In genomic region chr15:84295225-84295624, GRCm38 (mm10) we compare ENCODE assay signal across 28 mouse cellular contexts. TPM values are rescaled to one million over a fixed set of nuclear protein-coding genes. Genes with fewer than 3 reads are reported as not detected.
DNase-seq lines count a peak whose midpoint lies in the region; ATAC-seq and TF ChIP-seq lines count a peak whose summit lies in the region.
"Had no signal": no experiment of that assay in that cellular context is flagged by ENCODE, and none has a peak within 500 bp of the region (broad histone marks: within the 10 kb centered on the region; RNA-seq: fewer than 3 reads in every experiment).

No protein-coding gene starts in this region.

- 82% methylated on average over 10 of the region's 10 CpGs for WGBS in hindbrain, embryonic 10.5 days
- 78% methylated on average over 10 of the region's 10 CpGs for WGBS in hindbrain, embryonic 11.5 days

- in situ Hi-C loops in CH12.LX (cut with MboI; ENCODE audit: low pct_ligation_motif_present, low pct_unique_long_range_greater_than_20kb, low sequenced_read_pairs), result no loop called here

- H3K4me3 ChIP-seq in hindbrain, embryonic 10.5 days, result no peak overlapping the region
- H3K4me3 ChIP-seq in hindbrain, embryonic 11.5 days (ENCODE audit: low read depth, low read length), result no peak overlapping the region
- H3K4me3 ChIP-seq in CH12.LX (replicated peaks in 1 of 3; ENCODE audit: low read depth in 2 of 3, low read length in 2 of 3, poor library complexity in 1 of 3), result no peak overlapping the region
- H3K4me3 ChIP-seq: erythroblast, embryonic 14.5 days; hindbrain, embryonic 12.5 days; intestine, embryonic 15.5 days; limb, embryonic 10.5 days; limb, embryonic 15.5 days; liver, embryonic 13.5 days; neural tube, embryonic 15.5 days had no signal

- 0 out of 2 replicates have a peak, but pooled peaks cover 10% of the 10 kb centered on the region for H3K36me3 ChIP-seq in hindbrain, embryonic 10.5 days
- no peaks in the 10 kb centered on the region for H3K36me3 ChIP-seq in hindbrain, embryonic 11.5 days (ENCODE audit: control insufficient read depth, insufficient read depth, low read length)
- no peaks in the 10 kb centered on the region for H3K36me3 ChIP-seq in CH12.LX (replicated peaks in 1 of 2; ENCODE audit: control insufficient read depth in 1 of 2, insufficient read depth in 1 of 2, low read length in 1 of 2)
- H3K36me3 ChIP-seq: hindbrain, embryonic 12.5 days; intestine, embryonic 15.5 days; limb, embryonic 15.5 days; neural tube, embryonic 15.5 days had no signal

- no peak for TF ChIP-seq CTCF in CH12.LX (conservative IDR thresholded peaks at IDR 0.05 in 1 of 2, IDR thresholded peaks at IDR 0.05 in 1 of 2; ENCODE audit: low read depth in 2 of 2, low read length in 2 of 2)

- H3K4me2 ChIP-seq in hindbrain, embryonic 11.5 days (replicated peaks; ENCODE audit: low read depth, low read length), result no peak overlapping the region
- no peak overlapping the region for H3K4me2 ChIP-seq in CH12.LX (ENCODE audit: insufficient read depth, low read depth, poor library complexity, severe bottlenecking)
- H3K4me2 ChIP-seq: hindbrain, embryonic 12.5 days; intestine, embryonic 15.5 days; limb, embryonic 15.5 days; liver, embryonic 13.5 days; neural tube, embryonic 15.5 days had no signal

- TF ChIP-seq POLR2A in CH12.LX (IDR thresholded peaks at IDR 0.05; ENCODE audit: low read depth, low read length), result no peak

- DNase-seq in hindbrain, embryonic 10.5 days (ENCODE audit: low spot score), result no peak
- DNase-seq in hindbrain, embryonic 11.5 days (ENCODE audit: low spot score), result no peak
- DNase-seq in retina, postnatal 1 day, result peak; percentile 69
- DNase-seq in retina, embryonic 14.5 days (ENCODE audit: low spot score), result no peak
- no peak for DNase-seq in CH12.LX (ENCODE audit: extremely low read depth)
- DNase-seq in gastrocnemius, postnatal 14 days, result no peak
- no peak for DNase-seq in heart, adult 18-20 months
- DNase-seq: cerebellum, adult 18-20 months; cerebellum, postnatal 10 days; heart, postnatal 14 days; layer of hippocampus, postnatal 36 days; liver, embryonic 13.5 days; lung, adult 18-20 months; midbrain, embryonic 14.5 days; right cerebral cortex, adult 18-20 months; thymus, adult 2 months; thymus, postnatal 36 days had no signal

- peaks cover 65% of the 10 kb centered on the region for H3K4me1 ChIP-seq in hindbrain, embryonic 10.5 days (replicated peaks)
- H3K4me1 ChIP-seq in hindbrain, embryonic 11.5 days (replicated peaks; ENCODE audit: control insufficient read depth, insufficient read depth, low read length), result peaks cover 22% of the 10 kb centered on the region
- peaks cover 38 to 62% of the 10 kb centered on the region in 2 experiments for H3K4me1 ChIP-seq in CH12.LX (ENCODE audit: control insufficient read depth in 1 of 2, insufficient read depth in 2 of 2)

- dilution Hi-C loops in CH12.LX (cut with MboI; ENCODE audit: extremely low pct_ligation_motif_present, extremely low pct_unique_long_range_greater_than_20kb, low sequenced_read_pairs), result no loop called here

- H3K79me2 ChIP-seq in CH12.LX (replicated peaks; ENCODE audit: control insufficient read depth, extremely low read depth, insufficient read depth, poor library complexity, severe bottlenecking), result no peaks in the 10 kb centered on the region

- 0 out of 2 replicates have a peak overlapping the region, but pooled peaks have one; percentile 16 for H3K27ac ChIP-seq in hindbrain, embryonic 10.5 days
- no peak overlapping the region for H3K27ac ChIP-seq in hindbrain, embryonic 11.5 days (ENCODE audit: low read depth, low read length)
- H3K27ac ChIP-seq in CH12.LX (ENCODE audit: insufficient read depth, low read depth), result no peak overlapping the region
- H3K27ac ChIP-seq: hindbrain, embryonic 12.5 days; hindbrain, postnatal 0 days; intestine, embryonic 15.5 days; limb, embryonic 10.5 days; limb, embryonic 15.5 days; liver, embryonic 13.5 days; macrophage; neural tube, embryonic 15.5 days had no signal

- TF ChIP-seq RAD21 in CH12.LX (IDR thresholded peaks at IDR 0.05; ENCODE audit: low read depth, low read length), result no peak

- intact Hi-C loops in gastrocnemius, postnatal 14 days (cut with DNase I; ENCODE audit: low total_unique reads), result no loop called here

- no peaks in the 10 kb centered on the region for H3K9me3 ChIP-seq in hindbrain, embryonic 10.5 days
- H3K9me3 ChIP-seq in hindbrain, embryonic 11.5 days (ENCODE audit: control insufficient read depth, low read length), result no peaks in the 10 kb centered on the region
- no peaks in the 10 kb centered on the region for H3K9me3 ChIP-seq in CH12.LX (replicated peaks; ENCODE audit: low read length)
- H3K9me3 ChIP-seq: hindbrain, embryonic 12.5 days; intestine, embryonic 15.5 days; limb, embryonic 10.5 days; limb, embryonic 15.5 days; liver, embryonic 13.5 days; neural tube, embryonic 15.5 days had no signal

- ATAC-seq in hindbrain, embryonic 11.5 days (ENCODE audit: low FRiP score), result no peak
- ATAC-seq: CD4-positive, CD25-positive, alpha-beta regulatory T cell, adult 4 months; forebrain, embryonic 16.5 days; hindbrain, postnatal 0 days; intestine, embryonic 15.5 days; lung, postnatal 0 days had no signal

- H3K9ac ChIP-seq in hindbrain, embryonic 11.5 days (ENCODE audit: low read depth, low read length), result no peak overlapping the region
- H3K9ac ChIP-seq in CH12.LX (ENCODE audit: insufficient read depth, low read depth), result no peak overlapping the region
- H3K9ac ChIP-seq: hindbrain, embryonic 12.5 days; intestine, embryonic 15.5 days; limb, embryonic 15.5 days; liver, embryonic 13.5 days; neural tube, embryonic 15.5 days had no signal

- peaks cover 17% of the 10 kb centered on the region; the same call in 1 of the 2 replicates for H3K27me3 ChIP-seq in hindbrain, embryonic 10.5 days (ENCODE audit: insufficient read depth, poor library complexity, severe bottlenecking)
- no peaks in the 10 kb centered on the region for H3K27me3 ChIP-seq in hindbrain, embryonic 11.5 days (ENCODE audit: control insufficient read depth, insufficient read depth, low read length)
- H3K27me3 ChIP-seq in CH12.LX (replicated peaks), result peaks cover 4% of the 10 kb centered on the region
- H3K27me3 ChIP-seq: intestine, embryonic 15.5 days; liver, embryonic 13.5 days had no signal

- no peak; the same call in 1 of the 2 replicates for TF ChIP-seq EP300 in CH12.LX (IDR thresholded peaks at IDR 0.05; ENCODE audit: low read length)

TF ChIP-seq in CH12.LX, 34 proteins besides CTCF, POLR2A, EP300 and RAD21:
- TF ChIP-seq IRF4 (IDR thresholded peaks at IDR 0.05; ENCODE audit: low read depth, low read length) (0 out of 2 replicates have a peak, but pooled peaks have one; percentile 12), ETS1 (conservative IDR thresholded peaks at IDR 0.05; ENCODE audit: low read depth, low read length) (peak; percentile 66; the same call in 1 of the 2 replicates), BHLHE40 (IDR thresholded peaks at IDR 0.05; ENCODE audit: low read depth, low read length) (peak; percentile 73), RCOR1 (conservative IDR thresholded peaks at IDR 0.05; ENCODE audit: low read depth, low read length) (no peak), MAX (IDR thresholded peaks at IDR 0.05; ENCODE audit: low read length) (peak; percentile 81), TCF12 (IDR thresholded peaks at IDR 0.05; ENCODE audit: low read depth, low read length) (peak; percentile 15; the same call in 1 of the 2 replicates)
TF ChIP-seq in CH12.LX: peak in this region for 5.

RNA-seq across cellular contexts. Expression of gene Parvg, which starts 28.6 kb away (rescaled TPM):
- 1.1 TPM in 2 replicates for polyA plus RNA-seq in hindbrain, embryonic 10.5 days (2016; fragmentation: Nextera tagmentation; extraction: Ambion mirVana)
- polyA plus RNA-seq in hindbrain, embryonic 11.5 days (2014; fragmentation: Nextera tagmentation; extraction: Ambion mirVana), result 0.57 and 0.62 TPM in 2 replicates
- total RNA-seq in CH12.LX (2012; rRNA removed) (71.0 and 93.7 TPM in 2 replicates), CH12.LX (2014; rRNA removed) (96.0 and 98.3 TPM in 2 replicates)
- 131 and 140 TPM in 2 replicates for polyA plus RNA-seq in CH12.LX (2012; ENCODE audit: insufficient read length, low read depth)
- 1 to 10 TPM; 1.2 to 1.5 TPM for total RNA-seq in gastrocnemius, postnatal 14 days (2021)
- 1 to 10 TPM; 2.0 to 3.1 TPM for total RNA-seq in heart, adult 18-20 months (2021)

Comparison
In these comparisons a context has a peak if more than half of its experiments do, and no peak if none do; other contexts are left out.
1. RNA of gene Parvg, which starts 28.6 kb away (total RNA-seq): 71.0 to 98.3 TPM in CH12.LX; 2.0 to 3.1 TPM in heart, adult 18-20 months and 1.2 to 1.5 TPM in gastrocnemius, postnatal 14 days; every median in the first group is over 10 times any median in the second.